Mouse (Mus musculus): ENCODE data around the gene Ces2c.
"Not testable (repeated sequence)": the region's sequence is repeated elsewhere in the genome, so short reads cannot be mapped to it uniquely, and the experiment has no call there.

Ces2c gene

DNA sequence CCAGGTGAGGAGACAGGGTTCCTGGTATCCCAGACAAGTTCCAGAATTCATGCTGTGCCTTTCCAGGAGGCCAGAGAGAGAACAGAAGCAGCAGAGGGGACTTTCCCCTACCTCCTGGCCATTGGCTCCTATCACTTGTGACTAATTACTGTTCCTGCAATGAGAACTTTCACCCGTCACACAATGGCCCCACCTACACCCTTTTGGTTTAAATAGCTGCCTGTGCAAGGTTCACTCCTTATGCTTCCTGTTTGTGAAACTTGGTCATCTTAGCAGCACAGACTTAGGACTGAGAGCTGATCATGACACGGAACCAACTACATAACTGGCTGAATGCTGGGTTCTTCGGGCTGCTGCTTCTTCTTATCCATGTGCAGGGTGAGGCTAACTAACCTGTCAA lies at the start of gene Ces2c:
Gene Ces2c, plus strand, starts transcription at position 238 of the 400 bp plus-strand sequence.
- DNase-seq (ENCODE audit: low spot score), result no peak

DNA sequence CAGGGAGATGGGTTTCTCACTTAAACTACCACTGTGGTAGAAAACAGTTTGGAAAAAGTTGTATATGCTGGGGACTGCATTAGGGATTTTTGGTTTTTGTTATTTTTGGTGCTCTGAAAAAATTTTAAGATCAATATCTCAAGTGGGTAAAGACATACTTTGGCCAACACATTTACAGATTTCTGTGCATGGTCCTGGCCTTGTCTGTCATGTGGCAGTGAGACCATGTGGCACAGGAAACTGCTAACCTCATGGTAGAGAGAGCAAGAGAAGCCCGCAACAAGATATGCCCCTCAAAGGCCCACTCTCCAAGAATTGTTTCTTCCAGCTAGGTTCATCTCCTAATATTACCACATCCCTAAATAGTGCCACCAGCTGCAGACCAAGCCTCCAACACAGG lies 47.5 kb upstream of the Ces2c start:
- DNase-seq (ENCODE audit: low spot score), result no peak

DNA sequence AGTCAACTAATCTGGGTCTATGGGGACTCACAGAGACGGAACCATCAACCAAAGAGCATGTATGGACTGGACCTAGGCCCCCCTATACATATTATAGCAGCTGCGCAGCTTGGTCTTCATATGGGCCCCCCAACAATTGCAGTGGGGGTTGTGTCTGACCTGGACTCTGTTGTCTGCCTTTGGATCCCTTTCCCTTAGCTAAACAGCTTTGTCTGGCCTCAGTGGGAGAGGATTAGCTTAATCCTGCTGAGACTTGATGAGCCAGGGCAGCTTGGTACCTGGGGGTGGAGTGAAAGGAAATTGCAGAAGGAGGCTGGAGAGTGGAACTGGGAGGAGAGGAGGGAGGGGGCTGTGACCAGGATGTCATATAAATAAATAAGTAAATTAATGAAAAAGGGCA lies 40.7 kb upstream of the Ces2c start:
- no peak for DNase-seq (ENCODE audit: low spot score)

DNA sequence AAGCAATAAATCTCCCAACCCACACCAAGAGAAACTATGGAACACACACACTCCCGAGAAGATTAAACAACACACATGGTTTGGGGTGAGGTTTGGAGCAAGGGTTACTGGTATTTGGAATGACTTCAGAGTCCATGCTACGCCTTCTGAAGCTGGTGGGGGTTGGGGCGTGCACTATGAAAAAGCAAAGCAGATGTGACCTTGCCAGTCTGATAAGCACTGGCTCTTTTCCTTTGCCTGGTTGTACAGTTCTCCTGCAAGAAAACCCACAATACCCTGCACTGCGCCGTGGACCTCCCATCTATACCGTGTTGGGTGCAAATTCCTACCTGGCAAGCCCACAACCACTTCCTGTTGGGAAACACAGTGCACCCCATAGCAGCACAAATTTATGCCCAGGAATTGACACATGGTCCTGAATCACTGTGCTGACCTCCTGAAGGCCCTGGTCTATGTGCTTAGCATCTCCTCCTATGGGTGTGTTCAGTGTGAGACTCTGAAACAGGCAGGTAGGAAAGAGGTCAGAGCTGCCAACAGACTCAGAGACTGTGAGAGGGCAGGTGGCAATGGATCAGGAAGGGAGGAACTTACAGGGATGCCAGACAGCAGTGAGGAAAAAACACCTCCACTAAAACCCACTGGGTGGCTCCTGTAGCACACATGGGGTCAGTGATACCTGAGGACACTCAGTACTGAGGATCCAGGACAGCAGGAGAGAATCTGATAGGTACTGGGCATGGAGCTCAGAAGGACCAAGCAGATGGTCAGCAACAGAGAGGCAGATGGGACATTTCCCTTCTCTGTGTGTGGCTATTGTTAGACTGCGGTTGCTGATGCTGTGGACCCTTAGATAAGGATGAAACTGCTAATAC lies 38.1 kb upstream of the Ces2c start:
- DNase-seq (ENCODE audit: low spot score), result no peak

DNA sequence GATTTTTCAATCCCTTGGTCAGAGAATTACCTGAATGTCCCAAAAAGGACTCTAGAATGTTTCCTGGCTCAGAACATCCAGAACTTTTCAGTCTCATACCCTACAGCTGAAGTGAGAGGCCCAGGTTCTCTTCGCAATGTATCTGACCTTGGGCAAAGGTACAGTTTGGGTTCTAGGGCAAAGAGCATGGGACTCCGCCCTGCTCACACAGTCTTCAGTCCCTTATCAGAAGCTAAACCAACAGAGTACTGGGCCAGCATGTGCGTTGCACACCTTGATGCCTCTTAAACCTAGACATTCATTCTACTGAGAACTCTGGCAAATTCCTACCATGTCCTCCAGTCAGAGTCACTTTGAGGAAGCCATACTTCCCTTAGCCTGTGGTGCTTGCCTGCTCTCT lies 37.4 kb upstream of the Ces2c start:
- no peak for DNase-seq (ENCODE audit: low spot score)

DNA sequence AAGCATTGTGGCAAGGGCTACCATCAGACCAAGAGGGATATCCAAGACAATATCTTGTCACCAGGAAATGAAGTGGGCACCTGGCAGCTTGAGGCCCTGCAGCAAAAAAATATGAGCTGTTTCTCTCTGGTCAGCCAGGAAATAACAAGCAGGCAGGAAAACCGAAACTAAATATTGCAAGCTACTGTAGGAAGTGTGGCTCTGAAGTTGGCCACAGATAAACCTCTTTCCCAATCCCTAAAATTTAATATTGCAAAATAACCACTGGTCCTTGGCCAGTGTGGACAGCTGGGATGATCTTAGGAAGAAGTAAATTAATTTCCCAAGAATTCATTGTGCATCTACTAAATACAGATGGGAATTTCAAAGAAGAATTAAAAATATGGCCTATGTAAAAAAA lies 20.0 kb upstream of the Ces2c start:
- no peak for DNase-seq (ENCODE audit: low spot score)

DNA sequence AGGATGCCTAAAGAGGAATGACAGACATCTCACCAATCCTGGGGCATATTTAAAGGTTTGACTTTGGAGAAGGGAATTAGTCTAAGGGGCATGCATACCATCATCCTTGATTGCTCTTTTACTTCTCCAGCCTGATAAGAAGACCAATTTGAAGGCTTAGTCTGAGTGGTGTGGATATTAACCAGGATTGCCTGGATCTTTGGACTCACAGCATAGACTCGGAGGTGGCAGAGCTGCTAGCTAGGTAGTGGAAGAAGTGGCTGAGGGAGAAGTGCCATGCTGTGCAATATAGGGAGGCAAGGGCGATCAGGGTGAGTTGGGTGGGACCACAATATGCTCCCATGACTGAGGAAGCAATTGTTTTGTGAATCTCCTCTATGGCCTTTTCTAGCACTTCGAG lies 18.6 kb upstream of the Ces2c start:
- DNase-seq (ENCODE audit: low spot score), result no peak

DNA sequence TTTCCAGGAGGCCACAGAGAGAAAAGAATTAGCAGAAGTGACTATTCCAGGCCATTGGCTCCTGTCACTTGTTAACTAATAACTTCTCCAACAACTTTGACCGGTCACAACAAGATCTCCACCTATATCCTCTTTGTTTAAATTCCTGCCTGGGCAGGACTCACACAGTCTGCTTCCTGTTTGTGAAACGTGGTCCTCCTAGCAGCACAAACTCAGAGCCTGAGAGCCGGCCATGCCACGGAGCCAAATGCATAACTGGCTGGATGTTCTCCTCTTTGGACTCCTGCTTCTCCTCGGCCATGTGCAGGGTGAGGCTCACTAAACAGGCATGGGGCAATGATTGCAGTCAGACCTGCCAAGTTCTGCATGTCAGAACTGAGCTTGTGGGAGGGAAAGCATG lies 15.4 kb upstream of the Ces2c start, which contains the start of gene Ces2b:
Gene Ces2b, plus strand, starts transcription at position 133 of the 400 bp plus-strand sequence.
- DNase-seq (ENCODE audit: low spot score), result no peak

DNA sequence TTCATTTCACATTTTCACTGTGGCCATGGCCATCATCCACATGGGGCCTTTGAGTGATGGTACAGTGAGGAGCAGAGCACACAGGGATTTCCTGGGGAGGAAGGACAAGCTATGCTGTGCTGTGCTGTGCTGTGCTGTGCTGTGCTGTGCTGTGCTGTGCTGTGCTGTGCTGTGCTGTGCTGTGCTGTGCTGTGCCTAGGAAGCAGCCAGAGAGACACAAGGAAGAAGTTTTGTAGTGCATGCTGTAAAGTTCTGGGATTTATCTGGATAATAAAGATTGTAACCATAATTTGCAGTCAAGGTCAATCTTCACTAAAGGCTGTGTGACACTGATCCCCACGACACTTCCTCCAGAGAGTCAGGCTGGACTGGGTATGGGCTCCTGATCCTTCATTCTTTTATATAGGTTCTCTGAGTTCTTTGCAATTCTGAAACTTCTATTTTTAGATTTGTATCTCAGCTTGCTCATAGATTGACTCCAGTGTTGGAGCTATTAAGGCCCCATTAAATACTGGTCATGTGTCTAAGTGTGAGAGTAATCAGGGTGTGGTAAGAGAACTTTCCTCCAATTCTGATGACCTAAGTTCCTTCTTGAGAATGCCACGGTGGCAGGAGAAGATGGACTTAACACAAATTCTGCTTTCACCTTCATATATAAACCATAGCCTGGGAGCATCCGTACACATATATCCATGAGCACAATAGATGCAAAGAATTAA lies 5.3 kb upstream of the Ces2c start:
- no peak for DNase-seq (ENCODE audit: low spot score)

DNA sequence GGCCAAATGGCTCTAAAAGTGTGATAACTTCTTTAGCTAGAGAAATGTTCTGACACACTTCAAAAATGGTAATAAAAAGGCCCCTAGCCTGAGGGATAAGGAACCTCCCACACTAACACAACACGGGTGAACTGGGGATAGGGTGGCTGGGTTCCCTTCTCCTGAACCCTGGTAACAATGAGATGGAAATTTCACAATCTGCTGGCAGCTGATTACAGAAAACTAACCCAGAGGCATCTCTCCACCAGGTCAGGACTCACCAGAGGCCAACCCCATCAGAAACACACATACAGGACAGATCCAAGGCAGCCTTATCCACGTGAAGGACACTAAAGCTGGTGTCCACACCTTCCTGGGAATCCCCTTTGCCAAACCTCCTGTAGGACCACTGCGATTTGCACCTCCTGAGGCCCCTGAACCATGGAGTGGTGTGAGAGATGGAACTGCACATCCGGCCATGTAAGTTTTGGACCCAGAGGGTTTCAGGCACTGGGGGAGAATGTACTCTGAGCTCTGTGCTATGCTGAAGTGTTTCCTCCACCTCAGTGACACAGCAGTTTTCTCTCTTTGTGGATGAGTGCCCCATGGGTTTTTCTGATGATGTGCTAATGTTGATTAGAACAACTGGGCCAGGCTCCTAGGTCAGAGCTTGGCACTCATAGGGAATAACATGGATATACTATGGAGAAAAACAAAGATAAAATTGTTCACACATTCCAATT lies 1.0 kb downstream of the Ces2c start:
- DNase-seq (ENCODE audit: low spot score), result no peak

DNA sequence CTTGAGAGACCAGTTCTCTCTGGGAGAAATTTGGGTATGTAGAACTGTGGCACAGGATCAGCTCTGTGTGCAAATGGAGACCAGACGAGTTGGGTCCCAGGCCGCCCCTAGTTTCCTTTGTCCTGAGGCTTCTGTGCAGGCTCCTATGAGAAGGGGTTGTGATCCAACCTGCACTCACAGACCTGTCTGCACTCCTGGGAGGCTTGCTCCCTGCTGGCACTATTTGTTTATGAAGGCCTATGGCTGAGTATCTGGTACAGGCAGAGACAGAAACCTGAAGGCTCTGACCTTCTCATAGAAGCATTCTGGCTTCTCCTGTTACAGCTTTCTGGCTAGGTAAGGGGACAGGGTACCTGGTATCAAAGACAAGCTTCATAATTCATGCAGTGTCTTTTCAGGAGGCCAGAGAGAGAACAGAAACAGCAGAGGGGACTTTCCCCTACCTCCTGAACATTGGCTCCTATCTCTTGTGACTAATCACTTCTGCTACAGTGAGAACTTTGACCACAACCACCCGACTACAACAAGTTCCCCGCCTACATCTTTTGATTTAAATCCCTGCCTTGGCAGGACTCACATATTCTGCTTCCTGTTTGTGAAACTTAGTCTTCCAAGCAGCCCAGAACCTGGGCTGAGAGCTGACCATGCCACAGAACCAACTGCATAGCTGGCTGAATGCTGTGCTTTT lies 20.1 kb downstream of the Ces2c start:
- DNase-seq (ENCODE audit: low spot score), result not testable (repeated sequence)

DNA sequence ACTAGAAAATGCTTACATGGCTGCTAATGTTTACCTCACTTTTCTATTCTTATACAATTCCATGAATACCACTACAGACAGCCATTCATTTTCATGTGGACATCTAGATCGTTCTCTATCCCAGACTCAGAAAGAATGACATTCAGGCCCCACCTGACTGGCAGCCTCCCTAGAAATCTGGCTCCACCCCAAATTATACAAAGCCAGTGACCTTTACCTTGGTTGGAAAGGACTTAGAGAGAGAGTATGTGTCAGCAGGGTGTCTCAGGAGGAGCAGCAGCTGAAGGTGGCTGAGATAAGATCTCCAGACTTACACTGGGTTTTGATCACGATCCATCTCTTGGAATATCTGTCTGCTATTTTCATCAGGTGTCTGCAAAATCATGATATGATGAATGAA lies 22.0 kb downstream of the Ces2c start:
- DNase-seq (ENCODE audit: low spot score), result not testable (repeated sequence)

DNA sequence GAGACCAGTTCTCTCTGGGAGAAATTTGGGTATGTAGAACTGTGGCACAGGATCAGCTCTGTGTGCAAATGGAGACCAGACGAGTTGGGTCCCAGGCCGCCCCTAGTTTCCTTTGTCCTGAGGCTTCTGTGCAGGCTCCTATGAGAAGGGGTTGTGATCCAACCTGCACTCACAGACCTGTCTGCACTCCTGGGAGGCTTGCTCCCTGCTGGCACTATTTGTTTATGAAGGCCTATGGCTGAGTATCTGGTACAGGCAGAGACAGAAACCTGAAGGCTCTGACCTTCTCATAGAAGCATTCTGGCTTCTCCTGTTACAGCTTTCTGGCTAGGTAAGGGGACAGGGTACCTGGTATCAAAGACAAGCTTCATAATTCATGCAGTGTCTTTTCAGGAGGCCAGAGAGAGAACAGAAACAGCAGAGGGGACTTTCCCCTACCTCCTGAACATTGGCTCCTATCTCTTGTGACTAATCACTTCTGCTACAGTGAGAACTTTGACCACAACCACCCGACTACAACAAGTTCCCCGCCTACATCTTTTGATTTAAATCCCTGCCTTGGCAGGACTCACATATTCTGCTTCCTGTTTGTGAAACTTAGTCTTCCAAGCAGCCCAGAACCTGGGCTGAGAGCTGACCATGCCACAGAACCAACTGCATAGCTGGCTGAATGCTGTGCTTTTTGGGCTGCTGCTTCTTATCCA lies 39.5 kb downstream of the Ces2c start:
- DNase-seq (ENCODE audit: low spot score), result not testable (repeated sequence)

DNA sequence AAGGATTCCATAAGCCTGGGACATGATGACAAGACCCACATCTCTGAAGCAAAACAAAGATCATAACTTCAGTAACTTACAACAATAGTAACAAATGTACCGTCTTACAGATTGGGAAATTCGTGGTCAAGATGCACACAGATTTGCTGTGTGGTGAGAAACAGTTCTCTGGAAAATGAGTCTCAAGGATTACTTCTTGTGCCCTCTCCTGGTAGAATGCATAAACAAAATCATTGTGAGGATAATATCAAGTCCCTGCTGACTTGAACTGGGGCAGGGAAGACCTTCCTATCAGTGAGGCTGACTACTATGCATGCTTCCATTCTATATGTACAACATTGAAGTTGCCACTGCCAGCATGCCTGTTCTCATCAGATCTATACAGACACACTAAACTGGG lies 54.9 kb downstream of the Ces2c start:
- DNase-seq (ENCODE audit: low spot score), result no peak

All from testis, postnatal 10 days (tissue).